Mouse (Mus musculus): Measurements from ENCODE around the gene Gm4133.
"Not testable (repeated sequence)": the region's sequence is repeated elsewhere in the genome, so short reads cannot be mapped to it uniquely, and the experiment has no call there.

The Gm4133 gene

DNA sequence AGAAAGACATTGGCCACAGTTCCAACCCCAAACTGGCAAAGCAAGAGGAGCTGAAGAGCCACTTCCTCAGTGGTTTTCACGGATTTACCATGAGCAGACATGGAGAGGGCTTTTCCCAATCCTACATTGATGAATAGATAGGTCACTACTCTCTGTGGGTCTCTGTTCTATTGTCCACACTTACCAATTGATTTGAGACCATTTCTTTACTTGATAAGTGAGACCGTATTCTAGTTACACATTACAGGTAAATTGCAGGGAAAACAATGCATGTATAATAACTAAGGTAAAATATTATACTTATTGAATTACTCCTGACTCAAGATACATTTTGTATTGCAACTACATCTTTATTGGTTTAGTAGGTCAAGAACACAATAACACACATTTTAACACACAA lies at the start of gene Gm4133:
Gm4133 (minus strand) TSS at position 101 of the 400 bp plus-strand sequence.
- DNase-seq (ENCODE audit: low spot score in 2 of 2): not testable (repeated sequence)

DNA sequence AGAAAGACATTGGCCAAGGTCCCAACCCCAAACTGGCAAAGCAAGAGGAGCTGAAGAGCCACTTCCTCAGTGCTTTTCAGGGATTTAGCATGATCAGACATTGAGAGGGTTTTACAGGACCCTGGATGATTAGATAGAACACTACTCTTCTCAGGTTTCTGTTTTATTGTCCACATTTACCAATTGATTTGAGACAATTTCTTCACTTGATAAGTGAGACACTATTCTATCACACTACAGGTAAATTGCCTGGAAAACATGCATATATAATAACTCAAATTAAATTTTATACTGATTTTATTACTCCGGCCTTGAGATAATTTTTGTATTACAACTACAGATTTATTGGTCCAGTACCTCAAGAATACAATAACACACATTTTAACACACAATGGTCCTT lies 41.4 kb upstream of the Gm4133 start, which contains the start of gene Gm5728:
Gm5728 (minus strand) TSS at position 101 of the 400 bp plus-strand sequence.
- not testable (repeated sequence) for DNase-seq (ENCODE audit: low spot score in 2 of 2)
